Mouse (Mus musculus) neural tube, embryonic 14.5 days (tissue): ENCODE measurements at regions not wholly inside any gene's neighbourhood (a gene's known extent, or its start where the extent isn't known, plus 50 kb on each side); places are given as distances from the start of the nearest gene placed in this dataset.

Experiments used
- ATAC-seq: fragments of 200-750 bp; cut with Nextera tagmentation; 2 replicates; pipeline ENCODE4 v1.8.0; 2017; ENCODE audit warnings: low read depth, mild to moderate bottlenecking, moderate TSS enrichment, moderate library complexity
- H3K27ac ChIP-seq: fragments of 300-500 bp; sonication (generic); 2 replicates; pipeline ENCODE4 v1.5.1; 2014; ENCODE audit warnings: low read depth, mild to moderate bottlenecking, control low read depth, low read length, moderate library complexity, mixed read lengths
- H3K27me3 ChIP-seq: fragments of 300-500 bp; sonication (generic); 2 replicates; pipeline ENCODE4 v1.6.1; 2014; ENCODE audit warnings: low read length; ENCODE audit not compliant: control insufficient read depth, insufficient read depth
- H3K36me3 ChIP-seq: fragments of 300-500 bp; sonication (generic); 2 replicates; pipeline ENCODE4 v1.6.1; 2014; ENCODE audit warnings: low read length, mixed read lengths; ENCODE audit not compliant: control insufficient read depth, insufficient read depth
- H3K4me1 ChIP-seq: fragments of 300-500 bp; sonication (generic); 2 replicates; pipeline ENCODE4 v1.6.1; 2014; ENCODE audit warnings: low read length; ENCODE audit not compliant: control insufficient read depth, insufficient read depth
- H3K4me2 ChIP-seq: fragments of 300-500 bp; sonication (generic); 2 replicates; pipeline ENCODE4 v1.6.1; 2014; ENCODE audit warnings: mild to moderate bottlenecking, low read depth, low read length, control low read depth
- H3K4me3 ChIP-seq: fragments of 300-500 bp; sonication (generic); 2 replicates; pipeline ENCODE4 v1.5.1; 2014; ENCODE audit warnings: low read depth, low read length, control low read depth, mixed read lengths
- H3K9ac ChIP-seq: fragments of 300-500 bp; sonication (generic); replicated peaks from 2 replicates; pipeline ENCODE4 v1.6.1; 2014; ENCODE audit warnings: low read depth, mild to moderate bottlenecking, control low read depth, low read length, mixed read lengths
- H3K9me3 ChIP-seq: fragments of 300-500 bp; sonication (generic); 2 replicates; pipeline ENCODE4 v1.6.1; 2016; ENCODE audit warnings: low read length; ENCODE audit not compliant: control insufficient read depth
- WGBS: fragments of 180-500 bp; shearing (Covaris S2); extraction: QIAGEN DNeasy Blood & Tissue Kit; methylation state at CpG from one replicate; pipeline ENCODE4 v1.1.7; 2014; 5-methylcytosine and 5-hydroxymethylcytosine counted together

- no peaks in the 10 kb centered on the region for H3K27me3 ChIP-seq
- H3K9ac ChIP-seq, result no peak overlapping the region
- H3K9me3 ChIP-seq, result no peaks in the 10 kb centered on the region
- no peak overlapping the region for H3K4me2 ChIP-seq
- H3K4me3 ChIP-seq, result no peak overlapping the region
- no peaks in the 10 kb centered on the region for H3K4me1 ChIP-seq
- H3K27ac ChIP-seq, result no peak overlapping the region
- H3K36me3 ChIP-seq, result no peaks in the 10 kb centered on the region
- ATAC-seq, result no peak
- 90% methylated on average over 3 of the region's 3 CpGs for WGBS
Measured at GRCm38 (mm10) chr2:117827278-117827677, 284.4 kb upstream of the Thbs1 start.

- Histone ChIP-seq H3K9me3 (no peaks in the 10 kb centered on the region), H3K36me3 (no peaks in the 10 kb centered on the region), H3K4me3 (no peak overlapping the region), H3K4me1 (no peaks in the 10 kb centered on the region), H3K27ac (no peak overlapping the region), H3K9ac (no peak overlapping the region), H3K4me2 (no peak overlapping the region), H3K27me3 (no peaks in the 10 kb centered on the region)
- 85% methylated on average over 2 of the region's 2 CpGs for WGBS
- no peak for ATAC-seq
Measured at GRCm38 (mm10) chr2:117838387-117838786, 273.3 kb upstream of the Thbs1 start.

- Histone ChIP-seq H3K9me3 (no peaks in the 10 kb centered on the region), H3K27me3 (no peaks in the 10 kb centered on the region), H3K4me2 (no peak overlapping the region), H3K4me1 (no peaks in the 10 kb centered on the region), H3K27ac (no peak overlapping the region), H3K4me3 (no peak overlapping the region), H3K9ac (no peak overlapping the region), H3K36me3 (no peaks in the 10 kb centered on the region)
- ATAC-seq, result no peak
- WGBS, result 90% methylated on average over 1 of the region's 1 CpGs
Measured at GRCm38 (mm10) chr2:117840406-117840805, 271.3 kb upstream of the Thbs1 start.

- Histone ChIP-seq H3K4me3 (no peak overlapping the region), H3K36me3 (no peaks in the 10 kb centered on the region), H3K4me2 (no peak overlapping the region), H3K9ac (no peak overlapping the region), H3K9me3 (no peaks in the 10 kb centered on the region), H3K4me1 (no peaks in the 10 kb centered on the region), H3K27ac (no peak overlapping the region), H3K27me3 (no peaks in the 10 kb centered on the region)
- WGBS, result 85% methylated on average over 1 of the region's 1 CpGs
- no peak for ATAC-seq
Measured at GRCm38 (mm10) chr2:117842309-117842986, 269.2 kb upstream of the Thbs1 start.

GRCm38 (mm10) chr2:117852442-117852841 is 259.2 kb upstream of the Thbs1 start:
- Histone ChIP-seq H3K36me3 (no peaks in the 10 kb centered on the region), H3K9me3 (no peaks in the 10 kb centered on the region), H3K27ac (no peak overlapping the region), H3K9ac (no peak overlapping the region), H3K4me3 (no peak overlapping the region), H3K4me2 (no peak overlapping the region), H3K27me3 (no peaks in the 10 kb centered on the region), H3K4me1 (no peaks in the 10 kb centered on the region)
- 64% methylated on average over 1 of the region's 1 CpGs for whole genome bisulfite sequencing
- ATAC-seq, result no peak

- Histone ChIP-seq H3K4me1 (no peaks in the 10 kb centered on the region), H3K9ac (no peak overlapping the region), H3K36me3 (no peaks in the 10 kb centered on the region), H3K27ac (no peak overlapping the region), H3K4me3 (no peak overlapping the region), H3K9me3 (no peaks in the 10 kb centered on the region), H3K27me3 (no peaks in the 10 kb centered on the region), H3K4me2 (no peak overlapping the region)
- 30% methylated on average over 3 of the region's 3 CpGs for WGBS
- ATAC-seq, result no peak
Measured at GRCm38 (mm10) chr2:117862301-117862700, 249.4 kb upstream of the Thbs1 start.

- ATAC-seq, result no peak
- Histone ChIP-seq H3K9ac (no peak overlapping the region), H3K36me3 (no peaks in the 10 kb centered on the region), H3K4me3 (no peak overlapping the region), H3K9me3 (no peaks in the 10 kb centered on the region), H3K27me3 (no peaks in the 10 kb centered on the region), H3K27ac (no peak overlapping the region), H3K4me2 (no peak overlapping the region), H3K4me1 (no peaks in the 10 kb centered on the region)
- 95% methylated on average over 1 of the region's 1 CpGs for WGBS
Measured at GRCm38 (mm10) chr2:117865119-117865518, 246.6 kb upstream of the Thbs1 start.

- no peak overlapping the region for H3K9ac ChIP-seq
Measured at GRCm38 (mm10) chr2:117866946-117867345, 244.7 kb upstream of the Thbs1 start.

GRCm38 (mm10) chr2:117867409-117867808 is 244.3 kb upstream of the Thbs1 start:
- Histone ChIP-seq H3K9me3 (no peaks in the 10 kb centered on the region), H3K9ac (no peak overlapping the region), H3K36me3 (no peaks in the 10 kb centered on the region), H3K27ac (no peak overlapping the region), H3K4me1 (no peaks in the 10 kb centered on the region), H3K4me3 (no peak overlapping the region), H3K27me3 (no peaks in the 10 kb centered on the region), H3K4me2 (no peak overlapping the region)
- ATAC-seq, result no peak
- 27% methylated on average over 3 of the region's 3 CpGs for WGBS

More at GRCm38 (mm10) chr2:117866946-117867345, 244.7 kb upstream of the Thbs1 start:
- H3K4me1 ChIP-seq, result no peaks in the 10 kb centered on the region
- H3K36me3 ChIP-seq, result no peaks in the 10 kb centered on the region
- ATAC-seq, result no peak
- H3K9me3 ChIP-seq, result no peaks in the 10 kb centered on the region
- H3K4me3 ChIP-seq, result no peak overlapping the region
- no peaks in the 10 kb centered on the region for H3K27me3 ChIP-seq
- no peak overlapping the region for H3K4me2 ChIP-seq
- WGBS, result 77% methylated on average over 4 of the region's 4 CpGs
- H3K27ac ChIP-seq, result no peak overlapping the region
